Mouse (Mus musculus): ENCODE results near the gene Zfp882. TPM values are rescaled to one million over a fixed set of nuclear protein-coding genes. Genes with fewer than 3 reads are reported as not detected.
"Not testable (repeated sequence)": the region's sequence is repeated elsewhere in the genome, so short reads cannot be mapped to it uniquely, and the experiment has no call there.

Zfp882 gene
- total RNA-seq, 2 experiments from 2014 or later, result 13.0 to 15.2 TPM

- no peak for DNase-seq (ENCODE audit: low spot score in 2 of 2)
Measured at GRCm38 (mm10) chr8:71952489-71952888, 44.1 kb downstream of the Zfp882 start.

- DNase-seq (ENCODE audit: low spot score in 2 of 2), result not testable (repeated sequence)
Measured at GRCm38 (mm10) chr8:71952961-71953700, 44.7 kb downstream of the Zfp882 start.

- DNase-seq (ENCODE audit: low spot score in 2 of 2), result no peak
Measured at GRCm38 (mm10) chr8:71954666-71955065, 46.3 kb downstream of the Zfp882 start.

GRCm38 (mm10) chr8:71960483-71960882, 52.1 kb downstream of the Zfp882 start:
- no peak for DNase-seq (ENCODE audit: low spot score in 2 of 2)

- no peak for DNase-seq (ENCODE audit: low spot score in 2 of 2)
Measured at GRCm38 (mm10) chr8:71961796-71962195, 53.4 kb downstream of the Zfp882 start.

GRCm38 (mm10) chr8:71964051-71964450, 55.6 kb downstream of the Zfp882 start:
- DNase-seq (ENCODE audit: low spot score in 2 of 2), result no peak

- no peak for DNase-seq (ENCODE audit: low spot score in 2 of 2)
Measured at GRCm38 (mm10) chr8:71965166-71965565, 56.8 kb downstream of the Zfp882 start.

Other genes with a start within 250 kb of the Zfp882 start
- 100 to 1,000 TPM; 242 to 246 TPM for gene Unc13a, start 236.9 kb upstream of the Zfp882 start, total RNA-seq (2021)
- 1 to 10 TPM; 7.7 to 7.8 TPM for gene Jak3, start 232.3 kb upstream of the Zfp882 start, total RNA-seq (2021)
- 1 to 10 TPM; 2.3 to 2.4 TPM for gene Insl3, start 219.4 kb upstream of the Zfp882 start, total RNA-seq (2021)
- gene B3gnt3, start 206.8 kb upstream of the Zfp882 start, total RNA-seq (2021), result under 1 TPM; 0.42 to 0.64 TPM
- 100 to 1,000 TPM; 111 to 119 TPM for gene Fcho1, start 182.9 kb upstream of the Zfp882 start, total RNA-seq (2021)
- 10 to 100 TPM; 10.4 to 12.3 TPM for gene Zfp709, start 26.6 kb upstream of the Zfp882 start, total RNA-seq (2021)
- 10 to 100 TPM; 27.9 to 28.2 TPM for gene Zfp617, start within 50 bp of the Zfp882 start, total RNA-seq (2021)
- gene Zfp961, start 42.4 kb downstream of the Zfp882 start, total RNA-seq (2021), result 10 to 100 TPM; 16.1 to 17.7 TPM
- gene Cyp4f18, start 101.0 kb downstream of the Zfp882 start, total RNA-seq (2021), result not detected
- gene Olfr372, start 132.6 kb downstream of the Zfp882 start, total RNA-seq (2021), result not detected
- not detected for gene Olfr373, start 174.6 kb downstream of the Zfp882 start, total RNA-seq (2021)
- gene Olfr374, start 198.4 kb downstream of the Zfp882 start, total RNA-seq (2021), result not detected
- gene Tpm4, start 226.4 kb downstream of the Zfp882 start, total RNA-seq (2021), result 10 to 100 TPM; 52.7 to 57.9 TPM